Mouse (Mus musculus): ENCODE data around the gene Ifitm7. TPM values are rescaled to one million over a fixed set of nuclear protein-coding genes. Genes with fewer than 3 reads are reported as not detected.
"Not testable (repeated sequence)": the region's sequence is repeated elsewhere in the genome, so short reads cannot be mapped to it uniquely, and the experiment has no call there.

The Ifitm7 gene
- total RNA-seq, 1 experiment = 11.4 TPM

GRCm38 (mm10) chr16:13992518-13993248 lies 6.0 kb upstream of the Ifitm7 start:
- in situ Hi-C loops (cut with MboI; ENCODE audit: low sequenced_read_pairs in 2 of 2, unreplicated experiment in 2 of 2) = no loop called here
- Histone ChIP-seq H3K4me1 (ENCODE audit: control insufficient read depth in 2 of 2, insufficient read depth in 2 of 2, low read length in 2 of 2, poor library complexity in 1 of 2) (peaks cover 3 to 4% of the 10 kb centered on the region in 2 experiments; a peak in 2 of 4 replicates), H3K27ac (ENCODE audit: insufficient read depth, low read depth, low read length, poor library complexity, severe bottlenecking) (no peak overlapping the region), H3K4me3 (ENCODE audit: insufficient read depth in 1 of 2, low read depth in 1 of 2, low read length in 2 of 2, poor library complexity in 1 of 2, severe bottlenecking in 1 of 2) (no peak overlapping the region), H3K36me3 (ENCODE audit: control insufficient read depth, insufficient read depth, low read length, poor library complexity, severe bottlenecking) (no peaks in the 10 kb centered on the region), H3K9ac (ENCODE audit: insufficient read depth, low read depth, low read length, poor library complexity, severe bottlenecking) (no peak overlapping the region), H3K9me3 (ENCODE audit: control insufficient read depth, insufficient read depth, low read depth, low read length) (no peaks in the 10 kb centered on the region)
- no peak for DNase-seq (ENCODE audit: low read depth, low spot score)
- no peak for TF ChIP-seq ZC3H11A (IDR thresholded peaks at IDR 0.05; ENCODE audit: borderline replicate concordance, low read depth, low read length)

GRCm38 (mm10) chr16:13986197-13986573 lies 503 bp downstream of the Ifitm7 start:
- Histone ChIP-seq H3K9me3 (ENCODE audit: control insufficient read depth, insufficient read depth, low read depth, low read length) (peaks cover 8% of the 10 kb centered on the region), H3K4me1 (ENCODE audit: control insufficient read depth in 2 of 2, insufficient read depth in 2 of 2, low read length in 2 of 2, poor library complexity in 1 of 2) (peaks cover 4 to 5% of the 10 kb centered on the region in 2 experiments; a peak in 2 of 4 replicates), H3K4me3 (ENCODE audit: insufficient read depth in 1 of 2, low read depth in 1 of 2, low read length in 2 of 2, poor library complexity in 1 of 2, severe bottlenecking in 1 of 2) (peak overlapping the region; percentile 74 to 75; a peak in 3 of 4 replicates), H3K36me3 (ENCODE audit: control insufficient read depth, insufficient read depth, low read length, poor library complexity, severe bottlenecking) (peaks cover 4% of the 10 kb centered on the region; the same call in 1 of the 2 replicates), H3K27ac (ENCODE audit: insufficient read depth, low read depth, low read length, poor library complexity, severe bottlenecking) (no peak overlapping the region), H3K9ac (ENCODE audit: insufficient read depth, low read depth, low read length, poor library complexity, severe bottlenecking) (peak overlapping the region; percentile 79; the same call in 1 of the 2 replicates)
- in situ Hi-C loops (cut with MboI; ENCODE audit: low sequenced_read_pairs in 2 of 2, unreplicated experiment in 2 of 2) = no loop called here
- DNase-seq (ENCODE audit: low read depth, low spot score) = no peak
- TF ChIP-seq MAFK (IDR thresholded peaks at IDR 0.05; ENCODE audit: insufficient read depth, low read depth, low read length) (no peak), HCFC1 (IDR thresholded peaks at IDR 0.05; ENCODE audit: borderline replicate concordance, insufficient read depth, low read length) (no peak), ZC3H11A (IDR thresholded peaks at IDR 0.05; ENCODE audit: borderline replicate concordance, low read depth, low read length) (no peak), CHD2 (IDR thresholded peaks at IDR 0.05; ENCODE audit: low read depth, low read length) (no peak), ZNF384 (IDR thresholded peaks at IDR 0.05; ENCODE audit: low read depth, low read length) (no peak)

GRCm38 (mm10) chr16:13983161-13983560 lies 3.5 kb downstream of the Ifitm7 start:
- no peak overlapping the region for H3K4me3 ChIP-seq (ENCODE audit: insufficient read depth in 1 of 2, low read depth in 1 of 2, low read length in 2 of 2, poor library complexity in 1 of 2, severe bottlenecking in 1 of 2)
- DNase-seq (ENCODE audit: low read depth, low spot score) = no peak
- in situ Hi-C loops (cut with MboI; ENCODE audit: low sequenced_read_pairs in 2 of 2, unreplicated experiment in 2 of 2) = no loop called here

GRCm38 (mm10) chr16:13981726-13982125 lies 5.0 kb downstream of the Ifitm7 start:
- not testable (repeated sequence) for H3K4me1 ChIP-seq (ENCODE audit: control insufficient read depth in 2 of 2, insufficient read depth in 2 of 2, low read length in 2 of 2, poor library complexity in 1 of 2)
- peak; percentile 38; the same call in 1 of the 2 replicates for TF ChIP-seq CHD2 (IDR thresholded peaks at IDR 0.05; ENCODE audit: low read depth, low read length)

More at GRCm38 (mm10) chr16:13983161-13983560, 3.5 kb downstream of the Ifitm7 start:
- Histone ChIP-seq H3K9ac (ENCODE audit: insufficient read depth, low read depth, low read length, poor library complexity, severe bottlenecking) (no peak overlapping the region), H3K27ac (ENCODE audit: insufficient read depth, low read depth, low read length, poor library complexity, severe bottlenecking) (peak overlapping the region; percentile 81), H3K9me3 (ENCODE audit: control insufficient read depth, insufficient read depth, low read depth, low read length) (peaks cover 14% of the 10 kb centered on the region), H3K4me1 (ENCODE audit: control insufficient read depth in 2 of 2, insufficient read depth in 2 of 2, low read length in 2 of 2, poor library complexity in 1 of 2) (peaks cover 4 to 5% of the 10 kb centered on the region in 2 experiments; a peak in 2 of 4 replicates), H3K36me3 (ENCODE audit: control insufficient read depth, insufficient read depth, low read length, poor library complexity, severe bottlenecking) (peaks cover 4% of the 10 kb centered on the region)
- TF ChIP-seq MAFK (IDR thresholded peaks at IDR 0.05; ENCODE audit: insufficient read depth, low read depth, low read length) (no peak), CHD2 (IDR thresholded peaks at IDR 0.05; ENCODE audit: low read depth, low read length) (no peak), ZC3H11A (IDR thresholded peaks at IDR 0.05; ENCODE audit: borderline replicate concordance, low read depth, low read length) (no peak), HCFC1 (IDR thresholded peaks at IDR 0.05; ENCODE audit: borderline replicate concordance, insufficient read depth, low read length) (no peak), ZNF384 (IDR thresholded peaks at IDR 0.05; ENCODE audit: low read depth, low read length) (0 out of 2 replicates have a peak, but pooled peaks have one; percentile 11)

GRCm38 (mm10) chr16:13977026-13977425 lies 9.7 kb downstream of the Ifitm7 start:
- TF ChIP-seq CHD2 (IDR thresholded peaks at IDR 0.05; ENCODE audit: low read depth, low read length) = peak; percentile 58; the same call in 1 of the 2 replicates
- H3K9me3 ChIP-seq (ENCODE audit: control insufficient read depth, insufficient read depth, low read depth, low read length); H3K36me3 ChIP-seq (ENCODE audit: control insufficient read depth, insufficient read depth, low read length, poor library complexity, severe bottlenecking); in situ Hi-C loops (cut with MboI; ENCODE audit: low sequenced_read_pairs in 2 of 2, unreplicated experiment in 2 of 2); H3K9ac ChIP-seq (ENCODE audit: insufficient read depth, low read depth, low read length, poor library complexity, severe bottlenecking); DNase-seq (ENCODE audit: low read depth, low spot score): not testable (repeated sequence)
- H3K27ac ChIP-seq (ENCODE audit: insufficient read depth, low read depth, low read length, poor library complexity, severe bottlenecking) = peak overlapping the region; percentile 94
- H3K4me1 ChIP-seq (ENCODE audit: control insufficient read depth in 2 of 2, insufficient read depth in 2 of 2, low read length in 2 of 2, poor library complexity in 1 of 2) = peaks cover 10 to 11% of the 10 kb centered on the region in 2 experiments
- H3K4me3 ChIP-seq (ENCODE audit: insufficient read depth in 1 of 2, low read depth in 1 of 2, low read length in 2 of 2, poor library complexity in 1 of 2, severe bottlenecking in 1 of 2) = peak overlapping the region in 1 of 2 experiments; percentile 33; a peak in 1 of 4 replicates

More at GRCm38 (mm10) chr16:13981726-13982125, 5.0 kb downstream of the Ifitm7 start:
- DNase-seq (ENCODE audit: low read depth, low spot score); H3K4me3 ChIP-seq (ENCODE audit: insufficient read depth in 1 of 2, low read depth in 1 of 2, low read length in 2 of 2, poor library complexity in 1 of 2, severe bottlenecking in 1 of 2); H3K9ac ChIP-seq (ENCODE audit: insufficient read depth, low read depth, low read length, poor library complexity, severe bottlenecking); in situ Hi-C loops (cut with MboI; ENCODE audit: low sequenced_read_pairs in 2 of 2, unreplicated experiment in 2 of 2); H3K36me3 ChIP-seq (ENCODE audit: control insufficient read depth, insufficient read depth, low read length, poor library complexity, severe bottlenecking): not testable (repeated sequence)
- Histone ChIP-seq H3K9me3 (ENCODE audit: control insufficient read depth, insufficient read depth, low read depth, low read length) (peaks cover 15% of the 10 kb centered on the region), H3K27ac (ENCODE audit: insufficient read depth, low read depth, low read length, poor library complexity, severe bottlenecking) (peak overlapping the region; percentile 98; the same call in 1 of the 2 replicates)

Measured in ES-E14 (cell line).